ENCODE assay signal across 18 mouse cellular contexts in genomic region chr13:35796352-35796751, GRCm38 (mm10).
DNase-seq lines count a peak whose midpoint lies in the region; ATAC-seq and TF ChIP-seq lines count a peak whose summit lies in the region.
"Had no signal": no experiment of that assay in that cellular context is flagged by ENCODE, and none has a peak within 500 bp of the region (broad histone marks: within the 10 kb centered on the region; RNA-seq: fewer than 3 reads in every experiment).

No protein-coding gene starts in this region.

- H3K27me3 ChIP-seq in heart, embryonic 16.5 days (ENCODE audit: control insufficient read depth, insufficient read depth, low read length): no peaks in the 10 kb centered on the region
- no peaks in the 10 kb centered on the region for H3K27me3 ChIP-seq in liver, embryonic 15.5 days
- H3K27me3 ChIP-seq: intestine, embryonic 15.5 days; limb, embryonic 12.5 days; neural tube, embryonic 15.5 days; stomach, embryonic 15.5 days had no signal

- no peak for DNase-seq in gastrocnemius, adult 2 months
- no peak for DNase-seq in gastrocnemius, postnatal 10 days
- DNase-seq in urinary bladder, postnatal 36 days (ENCODE audit: low spot score in 2 of 2): no peak
- DNase-seq in left cerebral cortex, postnatal 14 days (ENCODE audit: low spot score in 2 of 2): no peak
- DNase-seq: cerebellum, adult 2 months; lung, postnatal 14 days; retina, postnatal 1 day had no signal

- no peaks in the 10 kb centered on the region for H3K9me3 ChIP-seq in heart, embryonic 16.5 days (replicated peaks; ENCODE audit: control insufficient read depth, low read length)
- H3K9me3 ChIP-seq in liver, embryonic 15.5 days (replicated peaks): no peaks in the 10 kb centered on the region
- H3K9me3 ChIP-seq: intestine, embryonic 15.5 days; limb, embryonic 12.5 days; midbrain, embryonic 10.5 days; neural tube, embryonic 15.5 days; stomach, embryonic 15.5 days had no signal

- H3K4me3 ChIP-seq in gastrocnemius, adult 2 months: no peak overlapping the region
- no peak overlapping the region for H3K4me3 ChIP-seq in heart, embryonic 16.5 days (ENCODE audit: low read length)
- no peak overlapping the region; the same call in 1 of the 2 replicates for H3K4me3 ChIP-seq in liver, embryonic 15.5 days (replicated peaks)
- H3K4me3 ChIP-seq: intestine, embryonic 15.5 days; layer of hippocampus, adult 2 months; left cerebral cortex, adult 2 months; limb, embryonic 12.5 days; midbrain, embryonic 10.5 days; neural tube, embryonic 15.5 days; stomach, embryonic 15.5 days had no signal

- H3K9ac ChIP-seq in heart, embryonic 16.5 days (ENCODE audit: low read length): 0 out of 2 replicates have a peak overlapping the region, but pooled peaks have one; percentile 0
- H3K9ac ChIP-seq in liver, embryonic 15.5 days: peak overlapping the region; percentile 41
- H3K9ac ChIP-seq: intestine, embryonic 15.5 days; limb, embryonic 12.5 days; neural tube, embryonic 15.5 days; stomach, embryonic 15.5 days had no signal

- 0 out of 2 replicates have a peak, but pooled peaks have one; percentile 1 for ATAC-seq in erythroblast, adult 5-6 weeks (replicated peaks; ENCODE audit: low FRiP score, poor library complexity, severe bottlenecking)
- ATAC-seq in heart, embryonic 16.5 days (replicated peaks; ENCODE audit: extremely low read depth, insufficient read depth, low FRiP score): peak; percentile 66
- ATAC-seq in liver, embryonic 15.5 days (ENCODE audit: insufficient read depth): 0 out of 2 replicates have a peak, but pooled peaks have one; percentile 16
- ATAC-seq: forebrain, embryonic 14.5 days; intestine, embryonic 15.5 days had no signal

- 14% methylated on average over 4 of the region's 4 CpGs for WGBS in heart, embryonic 16.5 days
- 36% methylated on average over 4 of the region's 4 CpGs for WGBS in liver, embryonic 15.5 days (ENCODE audit: insufficient replicate concordance)

- H3K4me2 ChIP-seq in heart, embryonic 16.5 days (ENCODE audit: low read depth, low read length): peak overlapping the region; percentile 36
- peak overlapping the region; percentile 65 for H3K4me2 ChIP-seq in liver, embryonic 15.5 days
- H3K4me2 ChIP-seq: intestine, embryonic 15.5 days; limb, embryonic 12.5 days; neural tube, embryonic 15.5 days; stomach, embryonic 15.5 days had no signal

- no peak for TF ChIP-seq CTCF in gastrocnemius, adult 2 months (IDR thresholded peaks at IDR 0.05)

- peaks cover 71% of the 10 kb centered on the region for H3K4me1 ChIP-seq in heart, embryonic 16.5 days (ENCODE audit: control insufficient read depth, insufficient read depth, low read length)
- H3K4me1 ChIP-seq in liver, embryonic 15.5 days (replicated peaks): peaks cover 92% of the 10 kb centered on the region

- no peaks in the 10 kb centered on the region for H3K36me3 ChIP-seq in heart, embryonic 16.5 days (ENCODE audit: control insufficient read depth, insufficient read depth)
- H3K36me3 ChIP-seq in liver, embryonic 15.5 days (replicated peaks): no peaks in the 10 kb centered on the region
- H3K36me3 ChIP-seq: intestine, embryonic 15.5 days; limb, embryonic 12.5 days; midbrain, embryonic 10.5 days; neural tube, embryonic 15.5 days; stomach, embryonic 15.5 days had no signal

- intact Hi-C loops in gastrocnemius, adult 2 months (cut with DNase I): no loop called here
- intact Hi-C loops in left cerebral cortex, postnatal 14 days (cut with DNase I): no loop called here

- H3K27ac ChIP-seq in gastrocnemius, adult 2 months: peak overlapping the region; percentile 40; the same call in 1 of the 2 replicates
- H3K27ac ChIP-seq in heart, embryonic 16.5 days (ENCODE audit: low read length): peak overlapping the region; percentile 83
- peak overlapping the region; percentile 89 for H3K27ac ChIP-seq in liver, embryonic 15.5 days (replicated peaks)
- H3K27ac ChIP-seq: intestine, embryonic 15.5 days; layer of hippocampus, adult 2 months; left cerebral cortex, adult 2 months; limb, embryonic 12.5 days; midbrain, embryonic 10.5 days; neural tube, embryonic 15.5 days; stomach, embryonic 15.5 days had no signal

Comparison
In these comparisons a context has a peak if more than half of its experiments do, and no peak if none do; other contexts are left out.
1. ATAC-seq: peak in every context shown above with its lines; median percentile 66 in heart, embryonic 16.5 days; 16 in liver, embryonic 15.5 days; 1 in erythroblast, adult 5-6 weeks.